Mouse (Mus musculus) brain, embryonic 14.5 days (tissue): ENCODE results near the gene Nr2f2.

Source experiments
- CTCF ChIP-seq: fragments of 200-500 bp; IDR thresholded peaks from 2 replicates; pipeline ENCODE4 v1.5.1; 2012; ENCODE audit warnings: inconsistent platforms, mild to moderate bottlenecking, moderate library complexity, borderline replicate concordance; ENCODE audit not compliant: insufficient read depth, insufficient read length; ENCODE audit errors: extremely low read depth
- POLR2A ChIP-seq: fragments of 200-500 bp; IDR thresholded peaks from 2 replicates; pipeline ENCODE4 v1.6.1; 2012; ENCODE audit warnings: mild to moderate bottlenecking, inconsistent platforms, borderline replicate concordance; ENCODE audit not compliant: poor library complexity, insufficient read depth, insufficient read length, severe bottlenecking; ENCODE audit errors: extremely low read depth

GRCm38 (mm10) chr7:70348977-70349615 lies 17.4 kb downstream of the Nr2f2 start:
- TF ChIP-seq POLR2A, result no peak
- no peak for TF ChIP-seq CTCF
